Mouse (Mus musculus) kidney, embryonic 15.5 days (tissue): ENCODE data around the gene Ucp3. TPM values are rescaled to one million over a fixed set of nuclear protein-coding genes. Genes with fewer than 3 reads are reported as not detected.

Source experiments
- ATAC-seq: fragments of 200-750 bp; cut with Nextera tagmentation; replicated peaks from 2 replicates; pipeline ENCODE4 v1.8.0; 2017; ENCODE audit warnings: moderate TSS enrichment; ENCODE audit not compliant: low FRiP score
- H3K27ac ChIP-seq: fragments of 300-500 bp; sonication (generic); 2 replicates; pipeline ENCODE4 v1.5.1; 2015; ENCODE audit warnings: mild to moderate bottlenecking, inconsistent platforms
- H3K27me3 ChIP-seq: fragments of 300-500 bp; sonication (generic); 2 replicates; pipeline ENCODE4 v1.6.1; 2015; ENCODE audit warnings: inconsistent platforms
- H3K36me3 ChIP-seq: fragments of 300-500 bp; sonication (generic); 2 replicates; pipeline ENCODE4 v1.6.1; 2015; ENCODE audit warnings: inconsistent platforms
- H3K4me1 ChIP-seq: fragments of 300-500 bp; sonication (generic); 2 replicates; pipeline ENCODE4 v1.6.1; 2015; ENCODE audit warnings: inconsistent platforms
- H3K4me2 ChIP-seq: fragments of 300-500 bp; sonication (generic); 2 replicates; pipeline ENCODE4 v1.6.1; 2015; ENCODE audit warnings: moderate library complexity, mild to moderate bottlenecking, inconsistent platforms
- H3K4me3 ChIP-seq: fragments of 300-500 bp; sonication (generic); replicated peaks from 2 replicates; pipeline ENCODE4 v1.5.1; 2015; ENCODE audit warnings: mild to moderate bottlenecking, inconsistent platforms
- H3K9ac ChIP-seq: fragments of 300-500 bp; sonication (generic); 2 replicates; pipeline ENCODE4 v1.6.1; 2015; ENCODE audit warnings: mild to moderate bottlenecking, inconsistent platforms
- H3K9me3 ChIP-seq: fragments of 300-500 bp; sonication (generic); replicated peaks from 2 replicates; pipeline ENCODE4 v1.6.1; 2016; ENCODE audit warnings: inconsistent platforms
- WGBS: fragments of 180-500 bp; shearing (Covaris S2); methylation state at CpG from one replicate; pipeline ENCODE4 v1.1.7; 2015; ENCODE audit warnings: mixed read lengths; 5-methylcytosine and 5-hydroxymethylcytosine counted together
- polyA plus RNA-seq: library from polyadenylated mRNA; unstranded; fragments of >200 nt; fragmentation: Nextera tagmentation; extraction: Ambion mirVana; gene quantifications from 2 replicates; pipeline ENCODE4 v1.2.1, GENCODE M21; 2015

Gene Ucp3
- polyA plus RNA-seq, 1 experiment from 2014 or later: 0.12 TPM

- no peaks in the 10 kb centered on the region for H3K9me3 ChIP-seq
- no peak overlapping the region for H3K9ac ChIP-seq
- 90% methylated on average over 3 of the region's 3 CpGs for WGBS
- no peak overlapping the region for H3K4me3 ChIP-seq
- peaks cover 9% of the 10 kb centered on the region for H3K4me1 ChIP-seq
- no peak for ATAC-seq
- no peak overlapping the region for H3K4me2 ChIP-seq
- H3K27ac ChIP-seq: no peak overlapping the region
- H3K27me3 ChIP-seq: no peaks in the 10 kb centered on the region
- H3K36me3 ChIP-seq: peaks cover 6% of the 10 kb centered on the region
Measured at GRCm38 (mm10) chr7:100534216-100534615, 61.4 kb downstream of the Ucp3 start.

GRCm38 (mm10) chr7:100535831-100536230 is 63.0 kb downstream of the Ucp3 start:
- Histone ChIP-seq H3K27me3 (no peaks in the 10 kb centered on the region), H3K4me3 (peak overlapping the region; percentile 79; the same call in 1 of the 2 replicates), H3K4me2 (peak overlapping the region; percentile 72), H3K9me3 (no peaks in the 10 kb centered on the region), H3K36me3 (peaks cover 21% of the 10 kb centered on the region), H3K4me1 (peaks cover 9% of the 10 kb centered on the region), H3K9ac (no peak overlapping the region), H3K27ac (no peak overlapping the region)
- WGBS: 85% methylated on average over 2 of the region's 2 CpGs
- ATAC-seq: no peak

Other genes with a start within 250 kb of the Ucp3 start
- 3.8 and 4.4 TPM in 2 replicates for gene Pgm2l1, start 245.6 kb upstream of the Ucp3 start, polyA plus RNA-seq
- 7.7 TPM in 2 replicates for gene P4ha3, start 187.5 kb upstream of the Ucp3 start, polyA plus RNA-seq
- gene C2cd3, start 100.8 kb upstream of the Ucp3 start, polyA plus RNA-seq: 27.4 and 28.1 TPM in 2 replicates
- gene Ppme1, start 100.7 kb upstream of the Ucp3 start, polyA plus RNA-seq: 61.2 and 68.9 TPM in 2 replicates
- 191 and 221 TPM in 2 replicates for gene Ucp2, start 20.3 kb downstream of the Ucp3 start, polyA plus RNA-seq
- gene Dnajb13, start 42.0 kb downstream of the Ucp3 start, polyA plus RNA-seq: 0.40 and 0.42 TPM in 2 replicates
- gene Coa4, start 64.1 kb downstream of the Ucp3 start, polyA plus RNA-seq: 23.3 and 24.9 TPM in 2 replicates
- 102 and 105 TPM in 2 replicates for gene Rab6a, start 134.4 kb downstream of the Ucp3 start, polyA plus RNA-seq
- gene Mrpl48, start 135.3 kb downstream of the Ucp3 start, polyA plus RNA-seq: 81.2 and 92.4 TPM in 2 replicates
- gene Plekhb1, start 189.4 kb downstream of the Ucp3 start, polyA plus RNA-seq: 3.5 and 4.4 TPM in 2 replicates
- gene Fam168a, start 233.6 kb downstream of the Ucp3 start, polyA plus RNA-seq: 38.4 and 46.1 TPM in 2 replicates